Mouse (Mus musculus): ENCODE data around the gene Adam11. TPM values are rescaled to one million over a fixed set of nuclear protein-coding genes. Genes with fewer than 3 reads are reported as not detected.
A peak's percentile ranks its signal among the peaks of the same experiment; 100 is the strongest.
"Not testable (repeated sequence)": the region's sequence is repeated elsewhere in the genome, so short reads cannot be mapped to it uniquely, and the experiment has no call there.

Adam11 gene
- polyA plus RNA-seq (2015; fragmentation: Nextera tagmentation; extraction: Ambion mirVana), result 6.7 and 7.3 TPM in 2 replicates

- H3K4me1 ChIP-seq, result peaks cover 38% of the 10 kb centered on the region
- peak within 1 kb of the TSS; percentile 99 for H3K4me2 ChIP-seq
- ATAC-seq (ENCODE audit: extremely low read depth, insufficient number of reproducible peaks, low FRiP score, low TSS enrichment), result no peak
- H3K4me3 ChIP-seq, result peak within 1 kb of the TSS; percentile 74
- H3K27me3 ChIP-seq (replicated peaks), result peaks cover 51% of the 10 kb centered on the region
- no peaks in the 10 kb centered on the region for H3K36me3 ChIP-seq
- whole genome bisulfite sequencing, result 2% methylated on average over 40 of the region's 76 CpGs
- H3K9ac ChIP-seq, result peak within 1 kb of the TSS; percentile 91
- no peaks in the 10 kb centered on the region for H3K9me3 ChIP-seq
- H3K27ac ChIP-seq (replicated peaks), result peak within 1 kb of the TSS; percentile 45
Measured at GRCm38 (mm10) chr11:102761309-102762210, at the start of gene Adam11. Adam11 (plus strand) TSS chr11:102761439.

GRCm38 (mm10) chr11:102712411-102712810 is 48.8 kb upstream of the Adam11 start:
- Histone ChIP-seq H3K9me3 (peaks cover 10% of the 10 kb centered on the region; the same call in 1 of the 2 replicates), H3K27ac (replicated peaks) (no peak overlapping the region), H3K4me2 (no peak overlapping the region), H3K9ac (no peak overlapping the region), H3K4me3 (no peak overlapping the region), H3K4me1 (no peaks in the 10 kb centered on the region), H3K36me3 (no peaks in the 10 kb centered on the region), H3K27me3 (replicated peaks) (peaks cover 5% of the 10 kb centered on the region)
- 81% methylated on average over 4 of the region's 4 CpGs for WGBS
- ATAC-seq (ENCODE audit: extremely low read depth, insufficient number of reproducible peaks, low FRiP score, low TSS enrichment), result no peak

GRCm38 (mm10) chr11:102714578-102714977 is 46.7 kb upstream of the Adam11 start:
- not testable (repeated sequence) for H3K27ac ChIP-seq (replicated peaks); H3K36me3 ChIP-seq; H3K4me2 ChIP-seq; H3K9ac ChIP-seq; H3K4me3 ChIP-seq; H3K4me1 ChIP-seq; ATAC-seq (ENCODE audit: extremely low read depth, insufficient number of reproducible peaks, low FRiP score, low TSS enrichment); H3K27me3 ChIP-seq (replicated peaks)
- WGBS, result 72% methylated on average over 2 of the region's 2 CpGs
- H3K9me3 ChIP-seq, result peaks cover 18% of the 10 kb centered on the region

DNA sequence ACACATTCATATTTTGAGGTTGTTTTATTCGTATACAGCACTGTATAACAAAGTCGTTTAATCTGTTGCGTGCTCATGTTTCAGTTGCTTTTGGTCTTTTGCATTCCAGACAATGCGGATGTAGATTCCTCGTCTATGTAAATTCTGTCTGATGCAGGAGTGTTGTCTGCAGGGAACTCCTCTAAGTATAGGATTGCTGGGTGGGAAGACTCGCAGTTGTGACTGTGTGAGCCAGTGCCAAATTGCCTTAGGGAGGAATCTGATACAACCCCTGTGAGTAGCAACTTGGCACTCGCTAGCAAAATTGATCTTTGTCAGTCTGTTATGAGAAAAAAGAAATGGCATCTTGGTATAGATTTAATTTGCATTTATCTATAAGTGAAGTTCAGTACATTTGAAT is 45.1 kb upstream of the Adam11 start:
- 71% methylated on average over 7 of the region's 7 CpGs for WGBS

GRCm38 (mm10) chr11:102725574-102725973 is 35.7 kb upstream of the Adam11 start:
- Histone ChIP-seq H3K9me3 (no peaks in the 10 kb centered on the region), H3K9ac (no peak overlapping the region), H3K4me1 (no peaks in the 10 kb centered on the region), H3K4me3 (no peak overlapping the region), H3K27me3 (replicated peaks) (peaks cover 6% of the 10 kb centered on the region; the same call in 1 of the 2 replicates), H3K4me2 (no peak overlapping the region), H3K36me3 (no peaks in the 10 kb centered on the region), H3K27ac (replicated peaks) (no peak overlapping the region)
- 28% methylated on average over 3 of the region's 3 CpGs for WGBS
- ATAC-seq (ENCODE audit: extremely low read depth, insufficient number of reproducible peaks, low FRiP score, low TSS enrichment), result no peak

More for the DNA sequence above, 45.1 kb upstream of the Adam11 start:
- no peak overlapping the region for H3K4me2 ChIP-seq
- H3K9me3 ChIP-seq, result peaks cover 18% of the 10 kb centered on the region
- H3K4me1 ChIP-seq, result no peaks in the 10 kb centered on the region
- no peaks in the 10 kb centered on the region for H3K27me3 ChIP-seq (replicated peaks)
- H3K9ac ChIP-seq, result no peak overlapping the region
- H3K4me3 ChIP-seq, result no peak overlapping the region
- H3K36me3 ChIP-seq, result no peaks in the 10 kb centered on the region
- no peak for ATAC-seq (ENCODE audit: extremely low read depth, insufficient number of reproducible peaks, low FRiP score, low TSS enrichment)
- no peak overlapping the region for H3K27ac ChIP-seq (replicated peaks)

GRCm38 (mm10) chr11:102728614-102729013 is 32.6 kb upstream of the Adam11 start:
- Histone ChIP-seq H3K27ac (replicated peaks) (no peak overlapping the region), H3K36me3 (no peaks in the 10 kb centered on the region), H3K4me3 (no peak overlapping the region), H3K4me1 (no peaks in the 10 kb centered on the region), H3K4me2 (no peak overlapping the region), H3K9me3 (no peaks in the 10 kb centered on the region), H3K9ac (no peak overlapping the region), H3K27me3 (replicated peaks) (no peaks in the 10 kb centered on the region)
- no peak for ATAC-seq (ENCODE audit: extremely low read depth, insufficient number of reproducible peaks, low FRiP score, low TSS enrichment)
- 42% methylated on average over 7 of the region's 7 CpGs for WGBS

- H3K9me3 ChIP-seq, result no peaks in the 10 kb centered on the region
- no peak overlapping the region for H3K9ac ChIP-seq
- no peak for ATAC-seq (ENCODE audit: extremely low read depth, insufficient number of reproducible peaks, low FRiP score, low TSS enrichment)
- H3K27me3 ChIP-seq (replicated peaks), result no peaks in the 10 kb centered on the region
- 69% methylated on average over 3 of the region's 3 CpGs for WGBS
- H3K4me3 ChIP-seq, result no peak overlapping the region
- no peaks in the 10 kb centered on the region for H3K36me3 ChIP-seq
- H3K27ac ChIP-seq (replicated peaks), result no peak overlapping the region
- no peak overlapping the region for H3K4me2 ChIP-seq
- H3K4me1 ChIP-seq, result no peaks in the 10 kb centered on the region
Measured at GRCm38 (mm10) chr11:102729835-102730234, 31.4 kb upstream of the Adam11 start.

DNA sequence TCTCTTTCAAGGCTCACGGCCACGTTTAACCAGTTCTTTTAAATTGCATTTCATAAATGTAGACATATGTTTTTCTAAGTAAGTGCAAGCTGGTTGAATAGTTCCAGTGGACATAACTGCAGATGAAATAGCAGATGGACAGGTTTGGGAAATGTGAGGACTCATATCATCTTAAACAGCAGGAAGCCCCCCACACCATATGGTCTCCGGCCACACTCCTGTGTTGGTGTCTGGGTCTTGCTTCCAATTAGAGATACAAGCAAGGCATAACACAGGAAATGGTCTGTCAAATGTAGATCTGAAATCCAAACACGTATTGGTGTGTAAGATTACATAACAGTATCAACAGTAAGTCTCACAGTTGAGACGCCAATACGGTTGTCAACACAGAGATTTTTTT is 29.9 kb upstream of the Adam11 start:
- no peak overlapping the region for H3K4me2 ChIP-seq
- 66% methylated on average over 6 of the region's 6 CpGs for WGBS
- ATAC-seq (ENCODE audit: extremely low read depth, insufficient number of reproducible peaks, low FRiP score, low TSS enrichment), result no peak

DNA sequence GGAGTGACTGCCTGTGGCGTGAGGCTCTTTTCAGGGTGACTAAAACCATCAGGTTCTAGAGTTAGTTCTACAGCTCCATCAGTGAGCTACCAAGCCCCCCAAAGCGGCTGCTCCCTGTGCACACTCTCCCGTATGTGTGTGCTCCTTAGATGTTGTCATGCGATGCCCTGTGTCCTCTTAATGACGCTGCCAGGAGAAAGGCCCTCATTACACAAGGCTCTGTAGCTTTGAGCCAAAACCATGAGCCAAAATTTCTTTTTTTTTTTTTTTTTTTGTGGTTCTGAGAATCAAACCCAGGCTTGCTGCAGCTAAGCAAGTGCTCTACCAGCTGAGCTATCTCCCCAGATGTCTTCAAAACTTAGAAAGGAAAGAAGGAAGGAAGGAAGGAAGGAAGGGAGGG is 28.1 kb upstream of the Adam11 start:
- Histone ChIP-seq H3K4me1 (no peaks in the 10 kb centered on the region), H3K9ac (no peak overlapping the region), H3K36me3 (no peaks in the 10 kb centered on the region), H3K27ac (replicated peaks) (no peak overlapping the region), H3K27me3 (replicated peaks) (peaks cover 4% of the 10 kb centered on the region), H3K4me2 (no peak overlapping the region), H3K4me3 (no peak overlapping the region), H3K9me3 (no peaks in the 10 kb centered on the region)
- ATAC-seq (ENCODE audit: extremely low read depth, insufficient number of reproducible peaks, low FRiP score, low TSS enrichment), result no peak
- 60% methylated on average over 5 of the region's 5 CpGs for WGBS

More for the DNA sequence above, 29.9 kb upstream of the Adam11 start:
- Histone ChIP-seq H3K27ac (replicated peaks) (no peak overlapping the region), H3K9me3 (no peaks in the 10 kb centered on the region), H3K4me3 (no peak overlapping the region), H3K9ac (no peak overlapping the region), H3K27me3 (replicated peaks) (no peaks in the 10 kb centered on the region), H3K36me3 (no peaks in the 10 kb centered on the region), H3K4me1 (no peaks in the 10 kb centered on the region)

DNA sequence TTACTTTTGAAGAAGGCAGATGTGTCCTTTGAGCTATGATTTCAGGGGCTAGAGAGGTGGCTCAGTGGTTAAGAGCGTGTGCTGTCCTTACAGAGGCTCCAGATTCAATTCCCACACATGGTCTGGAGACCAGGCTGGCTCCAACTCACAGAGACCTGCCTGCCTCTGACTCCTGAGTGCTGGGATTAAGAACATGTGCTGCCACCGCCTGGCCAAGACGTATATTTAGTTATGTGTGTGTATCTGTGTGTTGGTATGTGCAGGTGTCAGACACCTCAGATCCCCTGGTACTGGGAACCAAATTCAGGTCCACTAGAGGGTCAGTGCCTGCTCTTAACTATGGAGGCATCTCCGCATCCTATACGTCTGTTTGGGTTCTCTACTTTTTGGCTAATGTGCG is 26.3 kb upstream of the Adam11 start:
- WGBS, result 83% methylated on average over 6 of the region's 6 CpGs
- no peak for ATAC-seq (ENCODE audit: extremely low read depth, insufficient number of reproducible peaks, low FRiP score, low TSS enrichment)

GRCm38 (mm10) chr11:102738046-102738445 is 23.2 kb upstream of the Adam11 start:
- no peak overlapping the region for H3K4me3 ChIP-seq
- WGBS, result 69% methylated on average over 3 of the region's 3 CpGs
- peaks cover 18% of the 10 kb centered on the region for H3K4me1 ChIP-seq
- no peak for ATAC-seq (ENCODE audit: extremely low read depth, insufficient number of reproducible peaks, low FRiP score, low TSS enrichment)
- no peak overlapping the region for H3K9ac ChIP-seq
- no peaks in the 10 kb centered on the region for H3K9me3 ChIP-seq
- no peak overlapping the region for H3K4me2 ChIP-seq
- H3K36me3 ChIP-seq, result no peaks in the 10 kb centered on the region
- H3K27me3 ChIP-seq (replicated peaks), result peaks cover 28% of the 10 kb centered on the region
- H3K27ac ChIP-seq (replicated peaks), result no peak overlapping the region

More for the DNA sequence above, 26.3 kb upstream of the Adam11 start:
- H3K27me3 ChIP-seq (replicated peaks), result peaks cover 16% of the 10 kb centered on the region
- H3K4me3 ChIP-seq, result no peak overlapping the region
- no peak overlapping the region for H3K4me2 ChIP-seq
- no peaks in the 10 kb centered on the region for H3K36me3 ChIP-seq
- no peak overlapping the region for H3K9ac ChIP-seq
- no peaks in the 10 kb centered on the region for H3K9me3 ChIP-seq
- H3K27ac ChIP-seq (replicated peaks), result no peak overlapping the region
- H3K4me1 ChIP-seq, result peaks cover 10% of the 10 kb centered on the region

Data from heart, embryonic 13.5 days (tissue).